Mouse (Mus musculus): ENCODE data around the gene Rasgrf1.
"Not testable (repeated sequence)": the region's sequence is repeated elsewhere in the genome, so short reads cannot be mapped to it uniquely, and the experiment has no call there.

DNA sequence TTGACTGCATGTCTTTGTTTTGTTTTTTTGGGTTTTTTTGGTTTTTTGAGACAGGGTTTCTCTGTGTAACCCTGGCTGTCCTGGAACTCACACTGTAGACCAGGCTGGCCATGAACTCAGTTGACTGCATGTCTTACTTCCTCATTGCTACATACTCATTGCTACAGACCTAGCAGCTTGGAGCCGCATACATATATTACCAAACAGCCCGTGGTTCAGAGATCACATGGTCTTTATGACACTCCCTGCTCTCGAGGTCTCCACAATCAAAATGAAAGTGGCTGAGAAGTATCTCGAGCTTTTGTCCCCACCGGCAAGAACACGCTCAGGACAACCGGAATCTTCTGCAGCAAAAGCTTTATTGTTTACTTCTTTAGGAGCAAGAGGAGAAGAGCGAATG lies 133.2 kb downstream of the Rasgrf1 start:
- not testable (repeated sequence) for TF ChIP-seq CTCF (IDR thresholded peaks at IDR 0.05; ENCODE audit: borderline replicate concordance, control insufficient read depth, extremely low read depth, insufficient read depth, low read length, poor library complexity); POLR2A (IDR thresholded peaks at IDR 0.05; ENCODE audit: control insufficient read depth, extremely low read depth, insufficient read depth, low read length, poor library complexity)

Data from thymus, adult 2 months (tissue).